Mouse (Mus musculus): ENCODE data around the gene Mical3. TPM values are rescaled to one million over a fixed set of nuclear protein-coding genes. Genes with fewer than 3 reads are reported as not detected.

Mical3 gene
- polyA plus RNA-seq, 1 experiment from 2014 or later, result 17.0 TPM

DNA sequence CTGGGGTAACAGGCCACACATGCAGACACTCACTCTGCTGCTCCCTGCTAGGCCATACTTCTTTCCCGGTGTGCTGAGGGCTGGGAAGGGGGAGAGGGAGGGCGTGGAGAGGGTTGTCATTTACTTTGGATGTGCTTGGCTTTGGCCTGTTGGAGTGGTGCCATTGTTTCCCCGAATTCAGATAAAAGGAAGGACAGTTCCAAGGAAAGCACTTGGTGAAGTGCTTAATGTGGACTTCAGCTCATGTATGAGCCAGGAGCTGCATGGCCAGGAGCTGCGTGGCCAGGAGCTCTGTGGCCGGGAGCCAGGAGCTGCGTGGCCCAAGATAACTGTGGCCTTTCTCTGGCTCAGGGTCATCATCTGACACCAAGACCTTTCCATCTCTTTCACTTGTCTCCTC is 40.3 kb upstream of the Mical3 start:
- no peaks in the 10 kb centered on the region for H3K36me3 ChIP-seq (ENCODE audit: control insufficient read depth, insufficient read depth, low read length)
- H3K4me2 ChIP-seq (ENCODE audit: low read depth, low read length), result no peak overlapping the region
- H3K9me3 ChIP-seq (ENCODE audit: control insufficient read depth, low read length), result no peaks in the 10 kb centered on the region
- peaks cover 10% of the 10 kb centered on the region for H3K4me1 ChIP-seq (ENCODE audit: control insufficient read depth, insufficient read depth, low read length)
- WGBS, result 84% methylated on average over 6 of the region's 6 CpGs
- no peak for ATAC-seq (ENCODE audit: low read depth)
- H3K27ac ChIP-seq (replicated peaks; ENCODE audit: low read depth, low read length), result no peak overlapping the region
- no peak overlapping the region for H3K9ac ChIP-seq (ENCODE audit: low read depth, low read length)
- no peaks in the 10 kb centered on the region for H3K27me3 ChIP-seq (replicated peaks; ENCODE audit: control insufficient read depth, insufficient read depth, low read length)
- no peak overlapping the region for H3K4me3 ChIP-seq (ENCODE audit: low read depth, low read length)
- DNase-seq (ENCODE audit: low spot score), result no peak

- H3K27me3 ChIP-seq (replicated peaks; ENCODE audit: control insufficient read depth, insufficient read depth, low read length), result no peaks in the 10 kb centered on the region
- H3K27ac ChIP-seq (replicated peaks; ENCODE audit: low read depth, low read length), result no peak overlapping the region
- WGBS, result 46% methylated on average over 7 of the region's 7 CpGs
- ATAC-seq (ENCODE audit: low read depth) (peak; percentile 24; the same call in 1 of the 2 replicates), DNase-seq (ENCODE audit: low spot score) (no peak)
- no peak overlapping the region for H3K9ac ChIP-seq (ENCODE audit: low read depth, low read length)
- H3K9me3 ChIP-seq (ENCODE audit: control insufficient read depth, low read length), result no peaks in the 10 kb centered on the region
- no peak overlapping the region for H3K4me2 ChIP-seq (ENCODE audit: low read depth, low read length)
- no peaks in the 10 kb centered on the region for H3K4me1 ChIP-seq (ENCODE audit: control insufficient read depth, insufficient read depth, low read length)
- H3K36me3 ChIP-seq (ENCODE audit: control insufficient read depth, insufficient read depth, low read length), result no peaks in the 10 kb centered on the region
- H3K4me3 ChIP-seq (ENCODE audit: low read depth, low read length), result no peak overlapping the region
Observed at GRCm38 (mm10) chr6:121167381-121167975, 36.7 kb upstream of the Mical3 start.

DNA sequence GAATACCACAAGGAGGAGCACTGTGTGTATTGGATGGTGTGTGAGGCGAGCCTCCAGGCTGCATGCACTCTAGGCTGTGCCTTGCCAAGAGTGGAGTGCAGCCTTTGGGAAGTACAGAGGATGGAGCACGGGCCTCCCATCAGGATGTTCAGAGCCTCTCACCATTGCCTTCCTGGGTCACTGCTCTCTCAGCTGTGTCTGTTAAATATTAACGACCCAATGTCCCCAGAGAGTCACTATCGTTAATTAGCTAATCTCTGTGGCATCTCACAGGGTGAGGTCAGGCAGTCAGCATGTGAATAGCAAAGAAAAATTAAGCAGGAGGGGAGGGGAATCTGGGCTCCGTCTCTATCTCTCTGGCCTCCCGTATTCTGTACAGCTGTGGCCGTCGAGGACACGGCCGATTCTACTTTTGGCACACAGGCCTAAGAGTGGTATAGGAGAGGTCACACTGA is 35.3 kb upstream of the Mical3 start:
- no peak overlapping the region for H3K4me2 ChIP-seq (ENCODE audit: low read depth, low read length)
- 45% methylated on average over 10 of the region's 10 CpGs for WGBS
- no peaks in the 10 kb centered on the region for H3K27me3 ChIP-seq (replicated peaks; ENCODE audit: control insufficient read depth, insufficient read depth, low read length)
- H3K36me3 ChIP-seq (ENCODE audit: control insufficient read depth, insufficient read depth, low read length), result no peaks in the 10 kb centered on the region
- no peaks in the 10 kb centered on the region for H3K4me1 ChIP-seq (ENCODE audit: control insufficient read depth, insufficient read depth, low read length)
- no peak overlapping the region for H3K9ac ChIP-seq (ENCODE audit: low read depth, low read length)
- DNase-seq (ENCODE audit: low spot score) (no peak), ATAC-seq (ENCODE audit: low read depth) (peak; percentile 63)
- no peak overlapping the region for H3K27ac ChIP-seq (replicated peaks; ENCODE audit: low read depth, low read length)
- no peak overlapping the region for H3K4me3 ChIP-seq (ENCODE audit: low read depth, low read length)
- no peaks in the 10 kb centered on the region for H3K9me3 ChIP-seq (ENCODE audit: control insufficient read depth, low read length)

DNA sequence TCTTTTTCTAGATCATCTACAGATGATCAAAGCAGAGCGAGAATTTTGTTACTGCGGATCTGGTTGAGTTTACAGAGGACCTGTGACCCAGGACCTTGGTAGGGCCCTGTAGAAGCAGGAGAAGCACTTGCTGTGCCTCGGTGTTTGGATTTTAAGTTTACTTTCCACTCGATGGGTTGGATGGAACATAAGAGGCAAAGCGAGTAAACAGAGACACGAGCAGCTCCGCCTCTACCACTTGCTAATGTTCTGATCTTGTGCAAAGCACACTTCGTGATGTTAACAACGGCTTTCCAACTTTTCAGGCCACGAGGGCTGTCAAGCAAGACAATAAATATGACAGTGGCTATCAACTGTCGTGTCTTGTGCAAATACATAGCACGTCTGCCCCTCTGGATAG is 31.8 kb upstream of the Mical3 start:
- ATAC-seq (ENCODE audit: low read depth), result no peak
- Histone ChIP-seq H3K9me3 (ENCODE audit: control insufficient read depth, low read length) (no peaks in the 10 kb centered on the region), H3K27ac (replicated peaks; ENCODE audit: low read depth, low read length) (no peak overlapping the region), H3K36me3 (ENCODE audit: control insufficient read depth, insufficient read depth, low read length) (no peaks in the 10 kb centered on the region), H3K9ac (ENCODE audit: low read depth, low read length) (no peak overlapping the region), H3K4me3 (ENCODE audit: low read depth, low read length) (no peak overlapping the region), H3K4me2 (ENCODE audit: low read depth, low read length) (no peak overlapping the region), H3K27me3 (replicated peaks; ENCODE audit: control insufficient read depth, insufficient read depth, low read length) (no peaks in the 10 kb centered on the region), H3K4me1 (ENCODE audit: control insufficient read depth, insufficient read depth, low read length) (peaks cover 6% of the 10 kb centered on the region; the same call in 1 of the 2 replicates)
- DNase-seq (ENCODE audit: low spot score), result no peak
- 86% methylated on average over 12 of the region's 12 CpGs for WGBS

DNA sequence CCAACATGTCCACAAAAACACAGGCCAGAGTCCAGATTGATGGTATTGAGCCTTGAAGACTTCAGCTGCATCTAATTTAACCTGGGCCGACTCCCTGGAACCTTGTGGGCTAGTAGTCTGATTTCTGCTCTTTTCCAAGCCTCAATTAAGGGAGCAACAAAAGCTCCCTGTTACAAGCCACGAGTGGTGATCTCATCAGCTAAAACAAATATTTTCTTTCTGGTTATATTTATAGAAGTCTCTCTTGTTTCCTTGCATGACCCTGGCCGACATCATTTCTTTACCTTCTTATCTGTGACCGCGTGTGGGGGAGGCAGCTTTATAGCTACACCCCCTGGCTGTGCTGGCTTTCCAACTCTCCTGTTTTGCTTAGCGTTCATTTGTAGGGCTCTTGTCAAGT is 29.3 kb upstream of the Mical3 start:
- H3K27ac ChIP-seq (replicated peaks; ENCODE audit: low read depth, low read length), result no peak overlapping the region
- WGBS, result 39% methylated on average over 6 of the region's 6 CpGs
- no peaks in the 10 kb centered on the region for H3K9me3 ChIP-seq (ENCODE audit: control insufficient read depth, low read length)
- no peak overlapping the region for H3K4me2 ChIP-seq (ENCODE audit: low read depth, low read length)
- peaks cover 12% of the 10 kb centered on the region for H3K4me1 ChIP-seq (ENCODE audit: control insufficient read depth, insufficient read depth, low read length)
- ATAC-seq (ENCODE audit: low read depth) (peak; percentile 37; the same call in 1 of the 2 replicates), DNase-seq (ENCODE audit: low spot score) (no peak)
- no peak overlapping the region for H3K4me3 ChIP-seq (ENCODE audit: low read depth, low read length)
- H3K9ac ChIP-seq (ENCODE audit: low read depth, low read length), result no peak overlapping the region
- no peaks in the 10 kb centered on the region for H3K27me3 ChIP-seq (replicated peaks; ENCODE audit: control insufficient read depth, insufficient read depth, low read length)
- H3K36me3 ChIP-seq (ENCODE audit: control insufficient read depth, insufficient read depth, low read length), result no peaks in the 10 kb centered on the region

- H3K4me3 ChIP-seq (ENCODE audit: low read depth, low read length), result no peak overlapping the region
- peaks cover 15% of the 10 kb centered on the region for H3K4me1 ChIP-seq (ENCODE audit: control insufficient read depth, insufficient read depth, low read length)
- no peaks in the 10 kb centered on the region for H3K9me3 ChIP-seq (ENCODE audit: control insufficient read depth, low read length)
- H3K36me3 ChIP-seq (ENCODE audit: control insufficient read depth, insufficient read depth, low read length), result no peaks in the 10 kb centered on the region
- DNase-seq (ENCODE audit: low spot score), result no peak
- H3K27me3 ChIP-seq (replicated peaks; ENCODE audit: control insufficient read depth, insufficient read depth, low read length), result no peaks in the 10 kb centered on the region
- no peak overlapping the region for H3K27ac ChIP-seq (replicated peaks; ENCODE audit: low read depth, low read length)
- H3K9ac ChIP-seq (ENCODE audit: low read depth, low read length), result no peak overlapping the region
- no peak for ATAC-seq (ENCODE audit: low read depth)
- H3K4me2 ChIP-seq (ENCODE audit: low read depth, low read length), result no peak overlapping the region
- WGBS, result 86% methylated on average over 5 of the region's 5 CpGs
Observed at GRCm38 (mm10) chr6:121159616-121160015, 28.8 kb upstream of the Mical3 start.

DNA sequence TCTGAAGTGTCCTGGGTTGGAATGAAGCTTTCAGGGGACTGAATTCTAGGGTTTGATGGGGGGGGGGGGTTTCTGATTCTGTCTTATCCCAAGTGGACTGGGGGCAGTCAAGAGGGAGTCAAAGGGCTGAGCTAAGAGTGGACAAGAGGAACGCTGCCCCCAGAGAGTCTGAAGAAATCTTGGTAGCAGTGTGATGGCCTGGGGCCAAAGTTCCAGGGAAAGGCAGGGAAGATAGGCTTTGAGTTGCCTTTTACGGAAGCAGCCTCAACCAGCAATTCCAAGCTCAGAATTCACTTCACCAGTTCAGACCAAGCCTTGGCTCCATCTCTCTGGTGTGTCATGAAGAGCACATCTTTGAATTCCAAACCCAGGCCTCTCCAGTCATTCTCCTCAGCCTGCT is 25.2 kb upstream of the Mical3 start:
- ATAC-seq (ENCODE audit: low read depth), result no peak
- H3K36me3 ChIP-seq (ENCODE audit: control insufficient read depth, insufficient read depth, low read length), result no peaks in the 10 kb centered on the region
- H3K9ac ChIP-seq (ENCODE audit: low read depth, low read length), result no peak overlapping the region
- no peak overlapping the region for H3K4me2 ChIP-seq (ENCODE audit: low read depth, low read length)
- no peak overlapping the region for H3K4me3 ChIP-seq (ENCODE audit: low read depth, low read length)
- no peaks in the 10 kb centered on the region for H3K9me3 ChIP-seq (ENCODE audit: control insufficient read depth, low read length)
- no peak for DNase-seq (ENCODE audit: low spot score)
- 62% methylated on average over 2 of the region's 2 CpGs for WGBS
- H3K4me1 ChIP-seq (ENCODE audit: control insufficient read depth, insufficient read depth, low read length), result peaks cover 24% of the 10 kb centered on the region
- no peaks in the 10 kb centered on the region for H3K27me3 ChIP-seq (replicated peaks; ENCODE audit: control insufficient read depth, insufficient read depth, low read length)
- H3K27ac ChIP-seq (replicated peaks; ENCODE audit: low read depth, low read length), result no peak overlapping the region

- 74% methylated on average over 16 of the region's 16 CpGs for WGBS
- Histone ChIP-seq H3K4me2 (ENCODE audit: low read depth, low read length) (no peak overlapping the region), H3K27ac (replicated peaks; ENCODE audit: low read depth, low read length) (no peak overlapping the region), H3K9ac (ENCODE audit: low read depth, low read length) (no peak overlapping the region), H3K4me1 (ENCODE audit: control insufficient read depth, insufficient read depth, low read length) (peaks cover 19% of the 10 kb centered on the region), H3K27me3 (replicated peaks; ENCODE audit: control insufficient read depth, insufficient read depth, low read length) (no peaks in the 10 kb centered on the region), H3K4me3 (ENCODE audit: low read depth, low read length) (no peak overlapping the region), H3K36me3 (ENCODE audit: control insufficient read depth, insufficient read depth, low read length) (no peaks in the 10 kb centered on the region), H3K9me3 (ENCODE audit: control insufficient read depth, low read length) (0 out of 2 replicates have a peak, but pooled peaks cover 4% of the 10 kb centered on the region)
- DNase-seq (ENCODE audit: low spot score), result no peak
- no peak for ATAC-seq (ENCODE audit: low read depth)
Observed at GRCm38 (mm10) chr6:121154451-121155300, 23.9 kb upstream of the Mical3 start.

Measured in embryonic facial prominence, embryonic 14.5 days (tissue).